Mouse (Mus musculus) C2C12 (cell line): ENCODE measurements at regions not wholly inside any gene's neighbourhood (a gene's known extent, or its start where the extent isn't known, plus 50 kb on each side); places are given as distances from the start of the nearest gene placed in this dataset.

Experiments used
- CEBPB ChIP-seq: IDR thresholded peaks from one replicate; pipeline ENCODE4 v1.6.1; 2011; ENCODE audit warnings: low read depth, mild to moderate bottlenecking, control low read depth, moderate library complexity
- CTCF ChIP-seq: IDR thresholded peaks from one replicate; pipeline ENCODE4 v1.5.1; 2011; ENCODE audit not compliant: control insufficient read depth, insufficient read depth, insufficient read length
- FOSL1 ChIP-seq: IDR thresholded peaks from one replicate; pipeline ENCODE4 v1.8.0; 2011; ENCODE audit warnings: mild to moderate bottlenecking, low read length; ENCODE audit not compliant: poor library complexity, insufficient read depth, severe bottlenecking
- MAX ChIP-seq: IDR thresholded peaks from one replicate; pipeline ENCODE4 v1.6.1; 2011; ENCODE audit warnings: mild to moderate bottlenecking, control low read depth
- MYOD1 ChIP-seq: IDR thresholded peaks from one replicate; pipeline ENCODE4 v1.6.1; 2011; ENCODE audit warnings: low read depth; ENCODE audit not compliant: control insufficient read depth, insufficient read length
- MYOG ChIP-seq: IDR thresholded peaks from one replicate; pipeline ENCODE4 v1.6.1; 2011; ENCODE audit not compliant: control insufficient read depth, insufficient read length; ENCODE audit errors: extremely low read depth
- USF1 ChIP-seq: IDR thresholded peaks from one replicate; pipeline ENCODE4 v1.6.1; 2011; ENCODE audit warnings: low read depth, mild to moderate bottlenecking, control low read depth, moderate library complexity

DNA sequence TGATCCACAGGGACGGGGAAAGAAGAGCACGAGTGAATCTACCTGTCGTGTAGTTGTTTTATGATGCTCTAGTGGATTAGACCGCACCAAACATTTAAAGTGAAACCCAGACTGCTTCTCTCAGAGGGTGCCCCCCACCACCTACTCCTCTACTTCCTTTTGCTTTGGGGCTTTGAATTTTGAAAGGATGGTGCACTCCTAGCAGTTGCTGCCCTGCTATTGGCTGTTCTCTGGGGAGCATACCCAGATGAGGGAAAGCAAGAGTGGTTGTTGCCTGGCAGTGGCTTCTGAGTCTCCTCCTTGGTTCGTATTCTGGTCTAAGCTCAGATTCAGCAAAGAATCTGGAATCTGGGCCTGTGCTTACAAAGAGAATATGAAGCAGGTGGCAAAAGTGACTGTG is 71.4 kb upstream of the Olfr1507 start:
- TF ChIP-seq MAX (no peak), USF1 (no peak), CTCF (no peak), CEBPB (no peak), MYOG (no peak), MYOD1 (no peak), FOSL1 (no peak)
